Mouse (Mus musculus) left cerebral cortex, adult 8-10 months (tissue): Measurements from ENCODE around the gene Man2b2. TPM values are rescaled to one million over a fixed set of nuclear protein-coding genes. Genes with fewer than 3 reads are reported as not detected.
A peak's percentile ranks its signal among the peaks of the same experiment; 100 is the strongest.

ENCODE experiments used
- DNase-seq, 2 experiments: peaks; one replicate each; pipeline ENCODE4 v3.0.0; 2022; ENCODE audit warnings: low spot score in 2 of 2
- total RNA-seq, 4 experiments: library from RNA; stranded (reverse); gene quantifications; 2 replicates each; pipeline ENCODE4 v1.2.4; 2022

Gene Man2b2
- total RNA-seq: 10 to 100 TPM; 33.6 to 46.8 (median 36.7) TPM

- peak; percentile 81 to 89 for DNase-seq
Measured at GRCm38 (mm10) chr5:36829913-36830879, at the start of gene Man2b2. Man2b2 (minus strand) TSS chr5:36830653.

GRCm38 (mm10) chr5:36878801-36879200 lies 48.3 kb upstream of the Man2b2 start:
- DNase-seq: no peak

- DNase-seq: no peak
Measured at GRCm38 (mm10) chr5:36877641-36878040, 47.2 kb upstream of the Man2b2 start.

GRCm38 (mm10) chr5:36876777-36877396 lies 46.4 kb upstream of the Man2b2 start:
- peak in 1 of 2 experiments; percentile 70 for DNase-seq

DNA sequence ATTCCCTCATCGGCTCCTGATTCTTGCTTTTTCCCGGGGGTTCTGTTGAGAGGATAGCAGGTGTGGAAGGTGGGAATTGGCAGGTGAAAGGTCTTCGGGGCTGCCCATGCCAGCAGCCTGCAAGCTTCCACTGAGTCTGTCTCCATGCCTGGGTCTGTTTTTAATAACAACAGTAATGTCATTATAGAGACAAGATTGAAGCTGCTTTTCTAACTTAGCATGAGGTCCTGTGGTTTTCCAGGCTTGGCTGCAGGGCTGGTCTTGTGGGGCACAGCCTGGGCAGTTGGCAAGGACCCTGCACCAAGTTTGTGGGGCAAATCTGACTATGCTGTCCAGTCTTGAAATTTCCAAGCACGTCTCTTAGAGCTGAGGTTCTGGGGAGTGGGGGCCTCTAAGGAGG lies 45.5 kb upstream of the Man2b2 start:
- DNase-seq: no peak

- DNase-seq: no peak
Measured at GRCm38 (mm10) chr5:36870916-36871315, 40.5 kb upstream of the Man2b2 start.

DNA sequence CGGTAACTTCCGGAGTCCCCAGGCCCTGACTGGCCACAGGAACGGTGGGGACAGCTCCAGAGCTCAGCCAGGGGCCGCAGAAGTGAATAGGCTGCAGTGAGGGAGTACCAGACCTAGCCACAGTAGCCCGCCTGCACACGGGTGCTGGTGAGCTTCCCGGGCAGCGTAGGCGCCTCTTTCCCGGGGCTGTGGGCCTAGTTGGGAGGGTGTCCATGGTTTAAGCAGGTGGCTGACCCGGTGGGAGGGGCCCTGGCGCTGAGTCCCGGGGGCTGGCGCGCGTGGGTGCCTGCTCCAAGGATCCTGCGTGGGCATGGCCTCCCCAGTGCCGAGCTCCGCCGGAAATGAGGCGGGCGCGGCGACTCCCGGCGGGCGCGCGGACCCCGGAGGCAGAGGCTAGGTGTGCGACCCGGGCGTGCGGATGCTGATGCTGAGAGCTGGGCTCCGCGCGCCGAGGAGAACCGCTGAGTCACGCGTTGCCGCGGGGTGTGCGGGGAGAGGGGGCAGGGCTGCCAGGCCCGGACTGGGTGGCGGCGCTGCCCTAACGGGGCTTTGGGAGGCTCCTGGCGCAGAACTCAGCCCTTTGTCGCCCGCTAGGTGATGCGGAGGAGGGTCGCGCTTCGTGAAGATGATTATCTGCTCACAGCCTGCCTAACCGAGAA lies 39.3 kb upstream of the Man2b2 start:
- DNase-seq: peak; percentile 62 to 76

GRCm38 (mm10) chr5:36869186-36869577 lies 38.7 kb upstream of the Man2b2 start:
- DNase-seq: no peak

DNA sequence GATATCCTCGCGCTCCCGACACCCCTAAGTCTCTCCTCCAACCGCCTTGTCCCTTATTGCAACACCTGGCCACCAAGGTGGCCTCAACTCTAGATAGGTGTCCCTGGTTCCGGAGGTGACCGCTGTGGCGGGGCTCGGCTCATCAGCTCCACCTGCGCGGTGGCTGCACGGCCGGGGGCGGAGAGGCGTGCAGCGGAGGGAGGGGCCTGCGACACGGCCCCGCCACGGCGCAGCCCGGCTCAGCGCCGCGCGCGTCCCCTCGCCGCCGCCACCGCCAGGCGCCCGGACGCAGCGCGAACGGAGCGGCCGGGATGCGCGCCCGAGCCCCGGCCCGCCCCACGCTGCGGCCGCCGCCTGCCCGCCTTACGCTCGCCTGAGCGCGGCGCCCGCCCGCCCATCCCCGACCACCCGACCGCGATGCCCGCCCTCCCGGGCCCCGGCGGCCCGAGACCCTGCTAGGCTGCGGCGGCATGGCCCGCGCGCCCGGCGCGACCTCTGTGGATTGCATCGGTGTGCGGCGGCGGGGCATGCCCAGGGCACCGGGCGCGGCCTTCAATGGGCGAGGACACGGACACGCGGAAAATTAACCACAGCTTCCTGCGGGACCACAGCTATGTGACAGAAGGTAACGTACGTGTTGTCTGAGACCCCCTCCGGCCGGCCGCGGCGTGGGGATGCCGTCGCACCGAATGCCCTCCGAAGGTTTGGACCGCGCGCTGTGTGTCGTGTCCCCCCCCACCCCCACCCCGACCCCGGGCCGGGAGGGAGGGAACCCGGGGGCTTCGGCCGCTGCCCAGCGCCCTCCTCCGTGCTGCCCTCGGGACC lies 38.0 kb upstream of the Man2b2 start, which contains the start of gene Ppp2r2c:
TSS of gene Ppp2r2c (plus strand) at position 248 of the 825 bp plus-strand sequence.
- DNase-seq: peak in 1 of 2 experiments; percentile 67

DNA sequence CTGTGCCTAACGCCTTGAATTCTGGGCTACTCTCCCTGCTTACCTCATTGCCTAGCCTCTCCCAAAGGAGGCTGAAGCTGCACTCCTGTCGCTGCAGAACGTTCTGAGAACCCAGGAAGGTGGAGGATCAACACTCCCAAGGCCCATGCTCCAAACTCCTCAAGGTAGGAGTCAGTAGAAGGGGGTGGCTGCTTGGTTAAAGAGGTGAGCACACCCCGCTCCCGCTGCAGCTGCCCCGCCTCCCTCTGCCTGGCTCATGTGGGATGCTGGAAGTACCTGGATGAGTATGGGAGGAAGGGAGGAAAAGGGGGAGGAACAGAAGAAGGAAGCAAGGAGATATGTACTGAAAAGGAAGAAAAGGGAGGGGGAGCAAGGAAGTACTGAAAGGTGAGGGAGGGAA lies 37.1 kb upstream of the Man2b2 start:
- no peak for DNase-seq

DNA sequence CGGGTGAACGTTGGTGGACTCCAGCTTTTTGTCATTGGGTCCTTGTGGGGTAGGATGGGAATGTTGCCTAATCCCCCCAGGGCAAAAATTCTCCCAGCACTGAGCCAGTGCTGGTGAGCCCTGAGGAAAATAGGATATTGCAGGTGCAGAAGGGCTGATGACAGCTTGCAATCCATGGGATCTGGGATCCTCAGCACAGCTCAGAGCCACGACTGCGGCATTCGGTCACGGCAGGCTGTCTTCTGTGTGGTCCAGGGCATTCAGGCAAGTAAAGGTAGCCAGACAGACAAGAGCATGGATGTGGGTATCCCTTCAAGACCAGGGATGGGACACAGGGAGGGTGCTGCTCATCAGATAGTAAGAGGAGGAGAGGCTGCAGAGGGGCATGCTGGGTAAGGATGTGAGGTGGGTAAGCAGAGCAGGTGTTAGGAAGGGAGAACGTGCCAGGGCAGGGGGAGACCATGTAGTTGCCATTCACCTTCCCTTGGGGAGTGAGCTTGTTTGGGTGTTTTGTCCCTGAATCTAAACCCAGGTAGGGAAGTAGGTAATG lies 36.3 kb upstream of the Man2b2 start:
- no peak for DNase-seq

- DNase-seq: no peak
Measured at GRCm38 (mm10) chr5:36861084-36861483, 30.6 kb upstream of the Man2b2 start.

DNA sequence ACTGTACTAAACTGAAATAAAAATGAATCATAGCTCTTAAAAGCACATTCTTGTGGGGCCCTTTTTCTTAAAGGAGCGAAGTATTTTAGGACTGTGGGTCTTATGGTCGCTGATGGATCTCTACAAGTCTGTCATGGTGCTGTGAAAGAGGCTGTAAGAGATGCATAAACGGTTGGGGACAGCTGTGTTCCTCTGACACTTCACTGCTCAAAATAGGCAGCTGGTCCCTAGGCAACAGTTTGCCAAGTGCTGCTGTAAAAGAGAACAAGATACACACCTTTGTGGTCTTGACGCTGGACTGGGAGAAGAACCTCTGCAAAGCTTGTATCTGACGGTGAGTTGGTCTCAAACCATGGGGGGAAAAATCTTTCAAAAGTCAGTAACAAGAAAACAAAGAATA lies 27.1 kb upstream of the Man2b2 start:
- no peak for DNase-seq

GRCm38 (mm10) chr5:36856529-36856928 lies 26.1 kb upstream of the Man2b2 start:
- no peak for DNase-seq

DNA sequence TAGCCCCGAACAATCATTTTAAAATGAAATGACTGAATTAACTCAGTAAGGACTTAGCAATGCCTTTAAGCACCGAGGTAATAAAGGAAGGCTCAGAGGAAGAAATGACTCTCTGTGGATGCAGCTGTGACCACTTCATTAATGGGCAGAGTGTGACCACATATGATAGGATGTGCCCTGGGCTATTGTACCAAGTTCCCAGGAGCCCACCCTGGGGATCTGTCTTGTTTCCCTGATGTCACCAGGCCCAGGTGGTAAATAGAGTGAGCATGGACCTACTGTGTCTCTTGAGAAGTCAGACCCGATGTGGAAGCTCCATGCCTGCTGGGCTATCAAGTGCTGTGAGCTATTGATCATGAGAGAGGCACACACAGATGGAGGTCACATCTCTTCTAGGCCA lies 24.7 kb upstream of the Man2b2 start:
- no peak for DNase-seq

- no peak for DNase-seq
Measured at GRCm38 (mm10) chr5:36851572-36851971, 21.1 kb upstream of the Man2b2 start.

DNA sequence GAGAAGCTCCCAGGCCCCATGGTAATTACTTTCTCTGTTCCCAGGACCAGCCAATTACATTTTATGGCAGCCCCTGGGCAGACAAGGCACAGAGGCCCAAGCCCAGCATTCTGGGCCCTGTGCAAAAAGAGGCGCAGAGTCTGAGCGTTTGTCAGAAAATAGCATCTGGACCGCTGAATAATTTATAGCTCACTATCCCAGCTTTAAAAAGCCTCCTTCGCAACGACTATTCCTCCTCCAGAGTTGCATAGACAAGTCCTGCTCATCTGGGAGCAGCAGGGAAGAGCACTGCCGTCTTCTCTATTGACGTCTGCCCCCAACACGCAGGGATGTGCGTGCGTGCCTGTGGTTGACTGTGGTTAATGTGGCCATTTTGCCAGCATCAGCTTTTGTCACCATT lies 14.0 kb upstream of the Man2b2 start:
- peak in 1 of 2 experiments; percentile 44 for DNase-seq

- no peak for DNase-seq
Measured at GRCm38 (mm10) chr5:36841701-36842100, 11.2 kb upstream of the Man2b2 start.

GRCm38 (mm10) chr5:36840092-36840491 lies 9.6 kb upstream of the Man2b2 start:
- DNase-seq: no peak

DNA sequence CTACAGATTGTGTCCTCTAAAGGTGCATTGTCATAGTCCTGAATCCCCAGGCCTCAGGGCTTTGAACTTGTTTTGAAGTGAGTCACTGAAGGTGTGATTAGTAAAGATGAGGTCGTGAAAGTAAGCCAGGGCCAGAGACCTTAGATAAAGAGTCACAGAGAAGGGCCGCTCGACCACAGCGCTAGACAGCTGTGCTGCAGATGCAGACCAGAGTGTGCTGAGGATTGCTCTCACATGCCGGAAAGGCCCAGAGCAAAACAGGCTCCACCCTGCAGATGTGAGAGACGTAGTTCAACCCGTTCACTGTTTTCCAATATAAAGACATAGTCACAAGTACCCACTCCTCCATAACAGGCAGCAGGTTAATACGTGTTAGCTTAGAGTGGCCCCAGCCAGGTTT lies 9.1 kb upstream of the Man2b2 start:
- no peak for DNase-seq

GRCm38 (mm10) chr5:36839032-36839431 lies 8.6 kb upstream of the Man2b2 start:
- peak; percentile 48 to 81 for DNase-seq
